Mouse (Mus musculus): ENCODE measurements around the gene Sspo. TPM values are rescaled to one million over a fixed set of nuclear protein-coding genes. Genes with fewer than 3 reads are reported as not detected.

Gene Sspo
- 2.3 and 2.8 TPM in 2 replicates for polyA plus RNA-seq (2012; rRNA removed)

GRCm38 (mm10) chr6:48447929-48448328 is at the start of gene Sspo:
Sspo (plus strand) TSS chr6:48448229.

GRCm38 (mm10) chr6:48445181-48446101 is 2.6 kb upstream of the Sspo start, which contains the start of gene Zfp467:
Zfp467 (minus strand) TSS chr6:48445825.

GRCm38 (mm10) chr6:48537105-48537954 is 89.3 kb downstream of the Sspo start, which contains the start of gene Atp6v0e2:
Atp6v0e2 (plus strand) TSS chr6:48537615.

Other genes with a start within 250 kb of the Sspo start
- gene Krba1, start 52.6 kb upstream of the Sspo start, polyA plus RNA-seq (2012; rRNA removed): 44.1 and 44.3 TPM in 2 replicates
- gene Zfp467, start 2.4 kb upstream of the Sspo start, polyA plus RNA-seq (2012; rRNA removed): 31.4 and 37.1 TPM in 2 replicates
- 317 and 323 TPM in 2 replicates for gene Atp6v0e2, start 89.4 kb downstream of the Sspo start, polyA plus RNA-seq (2012; rRNA removed)
- 24.9 and 28.4 TPM in 2 replicates for gene Lrrc61, start 106.6 kb downstream of the Sspo start, polyA plus RNA-seq (2012; rRNA removed)
- 7.5 and 9.4 TPM in 2 replicates for gene Rarres2, start 124.6 kb downstream of the Sspo start, polyA plus RNA-seq (2012; rRNA removed)
- gene Gm45021, start 141.4 kb downstream of the Sspo start, polyA plus RNA-seq (2012; rRNA removed): 0.41 TPM in 1 of 2 replicates, not detected in the other
- 47.3 and 49.6 TPM in 2 replicates for gene Repin1, start 145.7 kb downstream of the Sspo start, polyA plus RNA-seq (2012; rRNA removed)
- gene Gm44965, start 145.7 kb downstream of the Sspo start, polyA plus RNA-seq (2012; rRNA removed): not detected in 2 replicates
- 10.4 and 11.7 TPM in 2 replicates for gene Zfp775, start 153.8 kb downstream of the Sspo start, polyA plus RNA-seq (2012; rRNA removed)
- gene AI854703, start 178.5 kb downstream of the Sspo start, polyA plus RNA-seq (2012; rRNA removed): 22.4 and 24.2 TPM in 2 replicates
- 1.5 and 1.7 TPM in 2 replicates for gene Gimap8, start 199.0 kb downstream of the Sspo start, polyA plus RNA-seq (2012; rRNA removed)
- gene Gimap9, start 227.9 kb downstream of the Sspo start, polyA plus RNA-seq (2012; rRNA removed): 1.6 and 1.8 TPM in 2 replicates
- 0.91 and 1.2 TPM in 2 replicates for gene Gimap4, start 236.3 kb downstream of the Sspo start, polyA plus RNA-seq (2012; rRNA removed)